Mouse (Mus musculus) inflammation-experienced regulatory T-cells, adult 6 months (primary cell): Measurements from ENCODE around the gene Btnl9. TPM values are rescaled to one million over a fixed set of nuclear protein-coding genes. Genes with fewer than 3 reads are reported as not detected.
"Not testable (repeated sequence)": the region's sequence is repeated elsewhere in the genome, so short reads cannot be mapped to it uniquely, and the experiment has no call there.

Source experiments
- ATAC-seq: one replicate; pipeline ENCODE4 v1.8.0; 2017
- polyA plus RNA-seq, 3 experiments: library from polyadenylated mRNA; unstranded; fragments of 100-300 nt; shearing (Covaris generic); gene quantifications; one replicate each; pipeline ENCODE4 v1.2.1; 2017

Btnl9 gene
- polyA plus RNA-seq, 3 experiments from 2014 or later = 0.39 TPM; not detected in 2

GRCm38 (mm10) chr11:49176047-49176779, 10.7 kb downstream of the Btnl9 start:
- ATAC-seq = not testable (repeated sequence)

- no peak for ATAC-seq
Observed at GRCm38 (mm10) chr11:49175345-49175744, 11.6 kb downstream of the Btnl9 start.

GRCm38 (mm10) chr11:49170576-49170975, 16.4 kb downstream of the Btnl9 start:
- ATAC-seq = no peak

- ATAC-seq = no peak
Observed at GRCm38 (mm10) chr11:49168839-49169611, 17.9 kb downstream of the Btnl9 start.

- no peak for ATAC-seq
Observed at GRCm38 (mm10) chr11:49156821-49157814, 29.8 kb downstream of the Btnl9 start.

GRCm38 (mm10) chr11:49154077-49154476, 32.9 kb downstream of the Btnl9 start, which contains the start of gene Olfr1394:
Olfr1394 (plus strand) TSS chr11:49154377.
- ATAC-seq = no peak

- no peak for ATAC-seq
Observed at GRCm38 (mm10) chr11:49141974-49142373, 45.0 kb downstream of the Btnl9 start, which contains the start of gene Olfr1395. Olfr1395 (plus strand) TSS chr11:49142274.

- ATAC-seq = no peak
Observed at GRCm38 (mm10) chr11:49124169-49124568, 62.8 kb downstream of the Btnl9 start.

GRCm38 (mm10) chr11:49119635-49120034, 67.3 kb downstream of the Btnl9 start:
- no peak for ATAC-seq

Other genes with a start within 250 kb of the Btnl9 start
- gene Psme2b, start 241.0 kb downstream of the Btnl9 start, polyA plus RNA-seq = 100 to 1,000 TPM; 181 to 259 (median 225) TPM
- gene Olfr56, start 208.3 kb downstream of the Btnl9 start, polyA plus RNA-seq = under 1 TPM; 0.40 to 0.94 (median 0.52) TPM
- gene 9930111J21Rik1, start 207.8 kb downstream of the Btnl9 start, polyA plus RNA-seq = 100 to 1,000 TPM; 121 to 163 (median 155) TPM
- gene Gm12185, start 194.9 kb downstream of the Btnl9 start, polyA plus RNA-seq = 1 to 10 TPM; 3.0 to 8.4 (median 5.0) TPM
- 100 to 1,000 TPM; 207 to 408 (median 255) TPM for gene Tgtp1, start 193.0 kb downstream of the Btnl9 start, polyA plus RNA-seq
- 100 to 1,000 TPM; 118 to 148 (median 136) TPM for gene 9930111J21Rik2, start 135.9 kb downstream of the Btnl9 start, polyA plus RNA-seq
- 100 to 1,000 TPM; 344 to 542 (median 352) TPM for gene Tgtp2, start 123.0 kb downstream of the Btnl9 start, polyA plus RNA-seq
- 100 to 1,000 TPM; 364 to 477 (median 416) TPM for gene Ifi47, start 110.6 kb downstream of the Btnl9 start, polyA plus RNA-seq
- gene Olfr1396, start 72.3 kb downstream of the Btnl9 start, polyA plus RNA-seq = under 1 TPM in 2 of 3 experiments, not detected in 1; 0.67 to 0.74 TPM
- gene Olfr1395, start 44.9 kb downstream of the Btnl9 start, polyA plus RNA-seq = not detected
- not detected for gene Olfr1394, start 32.8 kb downstream of the Btnl9 start, polyA plus RNA-seq
- 10 to 100 TPM; 43.8 to 49.9 (median 49.6) TPM for gene Zfp62, start 16.1 kb upstream of the Btnl9 start, polyA plus RNA-seq
- 10 to 100 TPM; 62.3 to 88.6 (median 70.5) TPM for gene Mgat1, start 57.0 kb upstream of the Btnl9 start, polyA plus RNA-seq
- gene Olfr1393, start 91.1 kb upstream of the Btnl9 start, polyA plus RNA-seq = not detected
- gene Olfr1392, start 98.1 kb upstream of the Btnl9 start, polyA plus RNA-seq = not detected
- gene Olfr10, start 117.6 kb upstream of the Btnl9 start, polyA plus RNA-seq = not detected
- not detected for gene Olfr1391, start 135.6 kb upstream of the Btnl9 start, polyA plus RNA-seq
- gene Olfr1390, start 148.0 kb upstream of the Btnl9 start, polyA plus RNA-seq = under 1 TPM in 1 of 3 experiments, not detected in 2; 0.12 TPM
- gene Olfr1389, start 235.9 kb upstream of the Btnl9 start, polyA plus RNA-seq = not detected
- gene Olfr1388, start 249.5 kb upstream of the Btnl9 start, polyA plus RNA-seq = under 1 TPM in 1 of 3 experiments, not detected in 2; 0.15 TPM